Mouse (Mus musculus) hindbrain, embryonic 16.5 days (tissue): ENCODE measurements around the gene Il21r. TPM values are rescaled to one million over a fixed set of nuclear protein-coding genes. Genes with fewer than 3 reads are reported as not detected.

Source experiments
- ATAC-seq: fragments of 200-750 bp; cut with Nextera tagmentation; 2 replicates; pipeline ENCODE4 v1.8.0; 2017; ENCODE audit warnings: moderate TSS enrichment, moderate library complexity
- H3K27ac ChIP-seq: fragments of 300-500 bp; sonication (generic); 2 replicates; pipeline ENCODE4 v1.5.1; 2014; ENCODE audit warnings: low read depth, mild to moderate bottlenecking, control low read depth, low read length, moderate library complexity
- H3K27me3 ChIP-seq: fragments of 300-500 bp; sonication (generic); replicated peaks from 2 replicates; pipeline ENCODE4 v1.6.1; 2014; ENCODE audit warnings: low read length; ENCODE audit not compliant: control insufficient read depth, insufficient read depth
- H3K36me3 ChIP-seq: fragments of 300-500 bp; sonication (generic); 2 replicates; pipeline ENCODE4 v1.6.1; 2014; ENCODE audit warnings: mild to moderate bottlenecking, low read length, moderate library complexity, mixed read lengths; ENCODE audit not compliant: control insufficient read depth, insufficient read depth
- H3K4me1 ChIP-seq: fragments of 300-500 bp; sonication (generic); 2 replicates; pipeline ENCODE4 v1.6.1; 2014; ENCODE audit warnings: low read depth, low read length; ENCODE audit not compliant: control insufficient read depth, insufficient read depth
- H3K4me2 ChIP-seq: fragments of 300-500 bp; sonication (generic); 2 replicates; pipeline ENCODE4 v1.6.1; 2014; ENCODE audit warnings: mild to moderate bottlenecking, low read length, control low read depth, moderate library complexity
- H3K4me3 ChIP-seq: fragments of 300-500 bp; sonication (generic); 2 replicates; pipeline ENCODE4 v1.5.1; 2014; ENCODE audit warnings: mild to moderate bottlenecking, low read length, control low read depth, moderate library complexity
- H3K9ac ChIP-seq: fragments of 300-500 bp; sonication (generic); 2 replicates; pipeline ENCODE4 v1.6.1; 2014; ENCODE audit warnings: low read depth, mild to moderate bottlenecking, control low read depth, low read length, moderate library complexity
- H3K9me3 ChIP-seq: fragments of 300-500 bp; sonication (generic); 2 replicates; pipeline ENCODE4 v1.6.1; 2014; ENCODE audit warnings: mild to moderate bottlenecking, low read length, moderate library complexity; ENCODE audit not compliant: control insufficient read depth
- WGBS: fragments of 180-500 bp; shearing (Covaris S2); extraction: QIAGEN DNeasy Blood & Tissue Kit; methylation state at CpG from one replicate; pipeline ENCODE4 v1.1.7; 2014; 5-methylcytosine and 5-hydroxymethylcytosine counted together
- polyA plus RNA-seq: library from polyadenylated mRNA; unstranded; fragments of >200 nt; fragmentation: Nextera tagmentation; extraction: Ambion mirVana; gene quantifications from 2 replicates; pipeline ENCODE4 v1.2.1, GENCODE M21; 2015

Gene Il21r
- polyA plus RNA-seq: 0.50 TPM in 2 replicates

DNA sequence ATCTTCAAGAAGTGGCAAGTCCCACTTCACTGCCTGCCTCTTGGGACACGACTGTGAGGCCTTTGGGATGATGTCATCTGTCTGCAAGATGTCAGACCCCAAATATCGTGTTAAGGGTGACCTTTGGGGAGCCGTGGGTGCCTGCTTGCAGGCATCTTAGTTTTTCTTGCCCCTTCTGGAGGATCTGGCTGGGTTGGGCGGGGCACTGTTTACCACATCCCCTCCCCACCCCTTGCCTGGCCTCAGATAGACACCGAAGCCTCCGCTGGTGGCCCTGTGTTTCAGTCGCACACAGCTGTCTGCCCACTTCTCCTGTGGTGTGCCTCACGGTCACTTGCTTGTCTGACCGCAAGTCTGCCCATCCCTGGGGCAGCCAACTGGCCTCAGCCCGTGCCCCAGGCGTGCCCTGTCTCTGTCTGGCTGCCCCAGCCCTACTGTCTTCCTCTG is at the start of gene Il21r:
Gene Il21r (plus strand): TSS at position 245 of the 447 bp plus-strand sequence.
- no peak for ATAC-seq
- H3K27me3 ChIP-seq: no peaks in the 10 kb centered on the region

GRCm38 (mm10) chr7:125553653-125554428 is 49.4 kb upstream of the Il21r start:
- Histone ChIP-seq H3K9me3 (no peaks in the 10 kb centered on the region), H3K9ac (no peak overlapping the region), H3K4me1 (peaks cover 8% of the 10 kb centered on the region), H3K4me2 (no peak overlapping the region; the same call in 1 of the 2 replicates), H3K4me3 (no peak overlapping the region), H3K36me3 (no peaks in the 10 kb centered on the region), H3K27ac (no peak overlapping the region), H3K27me3 (no peaks in the 10 kb centered on the region)
- 86% methylated on average over 13 of the region's 13 CpGs for WGBS
- ATAC-seq: no peak

More for the DNA sequence above, at the start of gene Il21r:
- Histone ChIP-seq H3K4me1 (no peaks in the 10 kb centered on the region), H3K36me3 (no peaks in the 10 kb centered on the region), H3K9me3 (no peaks in the 10 kb centered on the region), H3K4me2 (no peak within 1 kb of the TSS), H3K9ac (no peak within 1 kb of the TSS), H3K27ac (no peak within 1 kb of the TSS), H3K4me3 (no peak within 1 kb of the TSS)
- WGBS: 79% methylated on average over 11 of the region's 11 CpGs

DNA sequence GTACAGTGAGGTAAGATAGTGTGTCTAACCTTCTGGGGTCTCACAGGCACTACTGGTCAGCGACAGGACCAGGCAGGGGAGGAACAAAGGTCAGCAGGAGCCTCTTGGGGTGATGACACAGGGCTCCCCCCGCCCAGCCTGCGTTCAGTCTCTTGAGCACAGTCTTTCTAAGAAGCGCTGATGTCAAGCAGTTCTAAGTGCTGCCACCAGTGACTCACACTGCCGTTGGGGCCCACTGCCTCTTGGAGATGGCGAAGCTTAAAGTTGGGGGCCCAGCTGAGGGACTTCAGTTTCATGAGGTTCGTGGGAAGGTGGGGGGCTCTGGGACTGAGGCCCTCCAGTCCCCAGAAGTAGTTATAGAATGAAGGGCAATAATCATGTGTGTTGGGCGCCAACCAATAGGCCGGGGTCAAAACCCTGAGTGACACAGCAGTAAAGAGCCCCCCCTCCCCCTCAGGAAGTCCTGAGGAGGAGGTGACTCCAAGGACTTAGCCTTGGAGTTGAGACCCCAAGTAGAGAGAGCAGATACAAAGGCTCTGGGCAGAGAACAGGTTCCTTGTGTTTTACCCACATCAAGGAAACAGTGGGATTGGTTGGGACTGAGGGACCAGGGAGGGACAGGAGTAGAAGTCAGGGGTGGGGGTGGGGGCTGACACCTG is 48.6 kb upstream of the Il21r start:
- H3K36me3 ChIP-seq: no peaks in the 10 kb centered on the region
- H3K27me3 ChIP-seq: no peaks in the 10 kb centered on the region
- no peak overlapping the region for H3K4me3 ChIP-seq
- no peak overlapping the region for H3K4me2 ChIP-seq
- H3K9ac ChIP-seq: no peak overlapping the region
- no peaks in the 10 kb centered on the region for H3K9me3 ChIP-seq
- 88% methylated on average over 9 of the region's 9 CpGs for WGBS
- ATAC-seq: no peak
- H3K4me1 ChIP-seq: peaks cover 8% of the 10 kb centered on the region
- no peak overlapping the region for H3K27ac ChIP-seq

DNA sequence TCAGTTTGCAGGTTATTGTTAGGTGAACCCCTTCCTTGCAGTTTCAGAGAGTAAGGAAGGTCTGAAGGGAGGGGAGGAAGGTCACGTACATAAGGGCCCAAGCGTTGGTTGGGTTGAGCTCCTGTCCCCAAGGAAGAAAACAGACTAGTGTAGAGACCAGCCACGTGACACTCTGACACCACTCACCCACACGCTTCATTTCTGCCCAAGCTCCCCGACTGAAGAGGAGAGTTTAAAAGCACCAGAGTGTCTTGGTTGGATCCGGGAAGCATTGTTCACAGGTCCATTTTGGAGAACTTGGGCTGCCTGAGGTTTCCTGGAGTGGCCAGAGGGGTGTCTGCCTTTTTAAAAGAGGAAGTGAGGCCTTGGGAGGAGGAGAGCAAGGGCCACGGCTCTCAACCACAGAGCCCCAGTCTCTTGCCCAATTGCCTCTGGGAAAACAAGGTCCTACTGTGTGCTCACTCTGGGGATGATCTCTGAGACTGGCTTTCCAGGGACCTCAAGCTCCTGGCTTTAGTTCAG is 47.8 kb upstream of the Il21r start:
- ATAC-seq: no peak
- no peak overlapping the region for H3K9ac ChIP-seq
- H3K4me3 ChIP-seq: no peak overlapping the region
- H3K27ac ChIP-seq: no peak overlapping the region
- WGBS: 87% methylated on average over 7 of the region's 7 CpGs
- no peak overlapping the region for H3K4me2 ChIP-seq
- H3K9me3 ChIP-seq: no peaks in the 10 kb centered on the region
- H3K36me3 ChIP-seq: no peaks in the 10 kb centered on the region
- H3K4me1 ChIP-seq: peaks cover 9% of the 10 kb centered on the region
- H3K27me3 ChIP-seq: no peaks in the 10 kb centered on the region

- Histone ChIP-seq H3K27me3 (no peaks in the 10 kb centered on the region), H3K27ac (no peak overlapping the region), H3K4me3 (no peak overlapping the region), H3K4me2 (no peak overlapping the region), H3K9ac (no peak overlapping the region), H3K36me3 (no peaks in the 10 kb centered on the region), H3K4me1 (peaks cover 12% of the 10 kb centered on the region), H3K9me3 (no peaks in the 10 kb centered on the region)
- whole genome bisulfite sequencing: 84% methylated on average over 4 of the region's 4 CpGs
- ATAC-seq: no peak
Observed at GRCm38 (mm10) chr7:125556096-125556495, 47.1 kb upstream of the Il21r start.

- Histone ChIP-seq H3K27ac (no peak overlapping the region), H3K4me3 (no peak overlapping the region), H3K9ac (no peak overlapping the region), H3K4me1 (peaks cover 4% of the 10 kb centered on the region; the same call in 1 of the 2 replicates), H3K27me3 (no peaks in the 10 kb centered on the region), H3K9me3 (no peaks in the 10 kb centered on the region), H3K36me3 (no peaks in the 10 kb centered on the region), H3K4me2 (no peak overlapping the region)
- WGBS: 54% methylated on average over 8 of the region's 8 CpGs
- no peak for ATAC-seq
Observed at GRCm38 (mm10) chr7:125556865-125557264, 46.4 kb upstream of the Il21r start.

DNA sequence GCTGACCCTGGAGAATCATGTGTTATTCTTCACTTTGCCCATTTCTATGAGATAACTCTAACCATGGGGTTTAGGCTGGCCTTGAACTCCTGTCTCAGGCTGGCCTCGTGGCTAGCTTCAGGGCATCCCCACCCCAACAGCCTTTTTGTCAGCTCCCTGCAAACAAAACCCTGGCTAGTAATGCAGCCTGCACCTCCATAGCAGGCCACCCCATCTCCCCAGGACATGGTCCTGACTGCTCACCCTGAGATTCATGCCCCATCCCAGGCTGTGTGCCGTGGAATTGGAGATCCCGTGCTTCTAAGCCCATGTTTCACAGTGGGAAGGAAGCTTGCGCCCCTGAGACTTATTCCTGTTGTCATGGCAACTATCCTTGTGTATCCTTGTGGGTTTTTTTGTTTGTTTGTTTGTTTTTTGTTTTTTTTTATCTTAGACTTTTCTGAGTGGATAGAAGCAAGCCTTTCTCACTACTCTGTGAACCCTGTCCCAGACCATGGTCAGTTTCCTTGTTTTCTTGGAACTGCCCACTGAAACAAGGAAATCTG is 44.8 kb upstream of the Il21r start:
- no peak overlapping the region for H3K9ac ChIP-seq
- H3K36me3 ChIP-seq: no peaks in the 10 kb centered on the region
- no peaks in the 10 kb centered on the region for H3K9me3 ChIP-seq
- 0 out of 2 replicates have a peak, but pooled peaks cover 4% of the 10 kb centered on the region for H3K4me1 ChIP-seq
- no peak overlapping the region for H3K4me2 ChIP-seq
- no peak overlapping the region for H3K4me3 ChIP-seq
- H3K27ac ChIP-seq: no peak overlapping the region
- WGBS: 56% methylated on average over 4 of the region's 4 CpGs
- ATAC-seq: no peak
- H3K27me3 ChIP-seq: no peaks in the 10 kb centered on the region

GRCm38 (mm10) chr7:125558997-125559396 is 44.2 kb upstream of the Il21r start:
- Histone ChIP-seq H3K9ac (no peak overlapping the region), H3K4me2 (no peak overlapping the region), H3K4me1 (0 out of 2 replicates have a peak, but pooled peaks cover 4% of the 10 kb centered on the region), H3K4me3 (no peak overlapping the region), H3K27ac (no peak overlapping the region), H3K27me3 (no peaks in the 10 kb centered on the region), H3K9me3 (no peaks in the 10 kb centered on the region), H3K36me3 (no peaks in the 10 kb centered on the region)
- WGBS: 53% methylated on average over 5 of the region's 5 CpGs
- no peak for ATAC-seq

DNA sequence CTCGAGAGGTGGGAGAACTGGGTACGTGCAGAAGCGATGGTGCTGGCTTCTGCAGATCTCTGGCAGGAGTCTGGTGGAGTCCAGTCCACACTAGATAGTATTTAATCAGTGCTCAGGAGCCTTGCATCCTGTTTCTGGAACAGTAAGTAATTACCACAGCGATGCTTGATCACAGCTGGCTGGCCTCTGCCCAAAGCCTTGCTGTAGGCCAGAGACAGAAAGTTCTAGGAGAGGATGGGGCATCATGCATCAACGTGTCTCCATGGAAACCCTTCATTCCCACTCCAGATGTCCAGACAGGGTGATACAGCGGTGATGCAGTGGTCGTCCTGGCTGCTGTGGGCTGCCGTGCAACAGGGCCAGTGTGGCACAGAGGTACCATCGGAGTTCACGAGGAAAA is 43.7 kb upstream of the Il21r start:
- Histone ChIP-seq H3K27me3 (no peaks in the 10 kb centered on the region), H3K9ac (no peak overlapping the region), H3K36me3 (no peaks in the 10 kb centered on the region), H3K9me3 (no peaks in the 10 kb centered on the region), H3K27ac (no peak overlapping the region), H3K4me2 (no peak overlapping the region), H3K4me3 (no peak overlapping the region), H3K4me1 (0 out of 2 replicates have a peak, but pooled peaks cover 4% of the 10 kb centered on the region)
- 85% methylated on average over 10 of the region's 10 CpGs for WGBS
- ATAC-seq: no peak
